Mouse (Mus musculus) MEL (cell line): ENCODE measurements around the gene Fosb. TPM values are rescaled to one million over a fixed set of nuclear protein-coding genes. Genes with fewer than 3 reads are reported as not detected.

Experiments used
- DNase-seq: peaks from one replicate; pipeline ENCODE4 v3.0.0; 2011; ENCODE audit warnings: low read depth, low spot score
- H3K27ac ChIP-seq: 2 replicates; pipeline ENCODE4 v1.5.1; 2012; ENCODE audit warnings: low read depth, mild to moderate bottlenecking, control low read depth, low read length, moderate library complexity; ENCODE audit not compliant: control insufficient read depth
- H3K27me3 ChIP-seq, 2 experiments: fragments of 150-350 bp in 1 of 2; sonication (generic) in 1 of 2; 2 replicates each; pipeline ENCODE4 v1.6.1; 2012; ENCODE audit warnings: low read length in 2 of 2, mild to moderate bottlenecking in 2 of 2, improper control_type of control experiment in 1 of 2, moderate library complexity in 1 of 2; ENCODE audit not compliant: insufficient read depth in 2 of 2, control insufficient read depth in 1 of 2
- H3K36me3 ChIP-seq, 2 experiments: 2 replicates each; pipeline ENCODE4 v1.6.1; 2012 to 2014; ENCODE audit warnings: low read length in 2 of 2, improper control_type of control experiment in 1 of 2, inconsistent platforms in 1 of 2, mild to moderate bottlenecking in 1 of 2; ENCODE audit not compliant: insufficient read depth in 2 of 2, control insufficient read depth in 1 of 2
- H3K4me1 ChIP-seq, 2 experiments: fragments of 150-350 bp in 1 of 2; sonication (generic) in 1 of 2; 2 replicates each; pipeline ENCODE4 v1.6.1; 2012; ENCODE audit warnings: low read length in 2 of 2, improper control_type of control experiment in 1 of 2, mild to moderate bottlenecking in 1 of 2; ENCODE audit not compliant: insufficient read depth in 2 of 2, control insufficient read depth in 1 of 2
- H3K4me3 ChIP-seq, 2 experiments: fragments of 150-350 bp in 1 of 2; sonication (generic) in 1 of 2; 2 replicates each; pipeline ENCODE4 v1.5.1; 2012; ENCODE audit warnings: low read depth in 2 of 2, low read length in 2 of 2, mild to moderate bottlenecking in 2 of 2, moderate library complexity in 2 of 2, control low read depth in 1 of 2, improper control_type of control experiment in 1 of 2; ENCODE audit not compliant: control insufficient read depth in 1 of 2, insufficient read depth in 1 of 2
- H3K79me2 ChIP-seq: 2 replicates; pipeline ENCODE4 v1.6.1; 2012; ENCODE audit warnings: mild to moderate bottlenecking, low read length, moderate library complexity; ENCODE audit not compliant: control insufficient read depth, poor library complexity, insufficient read depth
- H3K9ac ChIP-seq: 2 replicates; pipeline ENCODE4 v1.6.1; 2012; ENCODE audit warnings: low read depth, mild to moderate bottlenecking, control low read depth, low read length, moderate library complexity; ENCODE audit not compliant: control insufficient read depth, poor library complexity, severe bottlenecking
- H3K9me3 ChIP-seq: fragments of 150-350 bp; sonication (generic); replicated peaks from 2 replicates; pipeline ENCODE4 v1.6.1; 2012; ENCODE audit warnings: mild to moderate bottlenecking, low read length, improper control_type of control experiment, moderate library complexity; ENCODE audit not compliant: insufficient read depth
- BHLHE40 ChIP-seq: IDR thresholded peaks from 2 replicates; pipeline ENCODE4 v1.6.1; 2012; ENCODE audit warnings: low read depth, mild to moderate bottlenecking, inconsistent platforms, low read length, improper control_type of control experiment, borderline replicate concordance
- CHD1 ChIP-seq: IDR thresholded peaks from 2 replicates; pipeline ENCODE4 v1.6.1; 2012; ENCODE audit warnings: low read depth, mild to moderate bottlenecking, inconsistent platforms, low read length, improper control_type of control experiment
- CTCF ChIP-seq, 3 experiments: IDR thresholded peaks in 2 of 3; conservative IDR thresholded peaks in 1 of 3; 2 replicates each; pipeline ENCODE4 v1.5.1; 2011 to 2012; ENCODE audit warnings: low read length in 3 of 3, low read depth in 2 of 3, mild to moderate bottlenecking in 2 of 3, improper control_type of control experiment in 1 of 3, inconsistent platforms in 1 of 3, mixed read lengths in 1 of 3, moderate library complexity in 1 of 3; ENCODE audit not compliant: control insufficient read depth in 1 of 3, insufficient read depth in 1 of 3, poor library complexity in 1 of 3, severe bottlenecking in 1 of 3
- ELF1 ChIP-seq: IDR thresholded peaks from 2 replicates; pipeline ENCODE4 v1.6.1; 2014; ENCODE audit warnings: low read depth, mild to moderate bottlenecking, inconsistent platforms, low read length, improper control_type of control experiment, moderate library complexity
- EP300 ChIP-seq, 2 experiments: IDR thresholded peaks; 2 replicates each; pipeline ENCODE4 v1.6.1; 2011; ENCODE audit warnings: improper control_type of control experiment in 2 of 2, low read length in 2 of 2, low read depth in 1 of 2, mild to moderate bottlenecking in 1 of 2
- HCFC1 ChIP-seq: IDR thresholded peaks from 2 replicates; pipeline ENCODE4 v1.6.1; 2012; ENCODE audit warnings: low read depth, mild to moderate bottlenecking, inconsistent platforms, low read length, improper control_type of control experiment, moderate library complexity
- MAX ChIP-seq: IDR thresholded peaks from 2 replicates; pipeline ENCODE4 v1.6.1; 2011; ENCODE audit warnings: low read length, improper control_type of control experiment
- MAZ ChIP-seq: IDR thresholded peaks from 2 replicates; pipeline ENCODE4 v1.6.1; 2012; ENCODE audit warnings: low read depth, mild to moderate bottlenecking, inconsistent platforms, low read length, improper control_type of control experiment
- MXI1 ChIP-seq: IDR thresholded peaks from 2 replicates; pipeline ENCODE4 v1.6.1; 2011; ENCODE audit warnings: mild to moderate bottlenecking, low read depth, low read length, improper control_type of control experiment
- MYC ChIP-seq: IDR thresholded peaks from 2 replicates; pipeline ENCODE4 v1.6.1; 2011; ENCODE audit warnings: low read depth, mild to moderate bottlenecking, low read length, improper control_type of control experiment, moderate library complexity
- NELFE ChIP-seq: IDR thresholded peaks from 2 replicates; pipeline ENCODE4 v1.6.1; 2011; ENCODE audit warnings: low read depth, low read length, improper control_type of control experiment
- POLR2A ChIP-seq, 2 experiments: IDR thresholded peaks; 2 replicates each; pipeline ENCODE4 v1.6.1; 2011 to 2012; ENCODE audit warnings: low read length in 2 of 2, mild to moderate bottlenecking in 2 of 2, control low read depth in 1 of 2, improper control_type of control experiment in 1 of 2, low read depth in 1 of 2, moderate library complexity in 1 of 2; ENCODE audit not compliant: control insufficient read depth in 1 of 2, insufficient read depth in 1 of 2, poor library complexity in 1 of 2
- POLR2AphosphoS2 ChIP-seq: IDR thresholded peaks from 2 replicates; pipeline ENCODE4 v1.6.1; 2011; ENCODE audit warnings: low read length, improper control_type of control experiment
- RAD21 ChIP-seq: IDR thresholded peaks from 2 replicates; pipeline ENCODE4 v1.6.1; 2011; ENCODE audit warnings: mild to moderate bottlenecking, low read depth, low read length, improper control_type of control experiment
- SIN3A ChIP-seq: IDR thresholded peaks from 2 replicates; pipeline ENCODE4 v1.6.1; 2012; ENCODE audit warnings: low read length, improper control_type of control experiment, inconsistent platforms
- SMC3 ChIP-seq: IDR thresholded peaks from 2 replicates; pipeline ENCODE4 v1.6.1; 2011; ENCODE audit warnings: low read depth, low read length, improper control_type of control experiment
- USF1 ChIP-seq: IDR thresholded peaks from 2 replicates; pipeline ENCODE4 v1.6.1; 2014; ENCODE audit warnings: low read depth, mild to moderate bottlenecking, inconsistent platforms, low read length, improper control_type of control experiment, moderate library complexity
- USF2 ChIP-seq, 2 experiments: IDR thresholded peaks; 2 replicates each; pipeline ENCODE4 v1.6.1; 2011 to 2012; ENCODE audit warnings: improper control_type of control experiment in 2 of 2, low read length in 2 of 2, borderline replicate concordance in 1 of 2, inconsistent platforms in 1 of 2, low read depth in 1 of 2, mild to moderate bottlenecking in 1 of 2; ENCODE audit not compliant: insufficient read depth in 1 of 2
- ZC3H11A ChIP-seq: IDR thresholded peaks from 2 replicates; pipeline ENCODE4 v1.6.1; 2012; ENCODE audit warnings: low read depth, mild to moderate bottlenecking, inconsistent platforms, low read length, improper control_type of control experiment
- ZMIZ1 ChIP-seq: IDR thresholded peaks from 2 replicates; pipeline ENCODE4 v1.6.1; 2012; ENCODE audit warnings: low read depth, mild to moderate bottlenecking, inconsistent platforms, low read length, improper control_type of control experiment, moderate library complexity
- polyA plus RNA-seq, 2 experiments: library from polyadenylated mRNA; stranded (reverse) in 1 of 2; unstranded in 1 of 2; fragments of >175 nt in 1 of 2; fragments of >200 nt in 1 of 2; gene quantifications; 2 replicates each; pipeline versions ENCODE4 v1.2.1 to v1.2.4; 2012; ENCODE audit warnings: low replicate concordance in 2 of 2, low read depth in 1 of 2; ENCODE audit not compliant: insufficient read length in 2 of 2, insufficient read depth in 1 of 2, missing spikeins in 1 of 2
- total RNA-seq: library from RNA; depleted of rRNA; stranded (reverse); fragments of 300-350 nt; gene quantifications from 2 replicates; pipeline ENCODE4 v1.2.3, GENCODE M21; 2012

Fosb gene
- total and polyA plus RNA-seq, 3 experiments = 0.04 to 0.49 TPM; not detected in 1

DNA sequence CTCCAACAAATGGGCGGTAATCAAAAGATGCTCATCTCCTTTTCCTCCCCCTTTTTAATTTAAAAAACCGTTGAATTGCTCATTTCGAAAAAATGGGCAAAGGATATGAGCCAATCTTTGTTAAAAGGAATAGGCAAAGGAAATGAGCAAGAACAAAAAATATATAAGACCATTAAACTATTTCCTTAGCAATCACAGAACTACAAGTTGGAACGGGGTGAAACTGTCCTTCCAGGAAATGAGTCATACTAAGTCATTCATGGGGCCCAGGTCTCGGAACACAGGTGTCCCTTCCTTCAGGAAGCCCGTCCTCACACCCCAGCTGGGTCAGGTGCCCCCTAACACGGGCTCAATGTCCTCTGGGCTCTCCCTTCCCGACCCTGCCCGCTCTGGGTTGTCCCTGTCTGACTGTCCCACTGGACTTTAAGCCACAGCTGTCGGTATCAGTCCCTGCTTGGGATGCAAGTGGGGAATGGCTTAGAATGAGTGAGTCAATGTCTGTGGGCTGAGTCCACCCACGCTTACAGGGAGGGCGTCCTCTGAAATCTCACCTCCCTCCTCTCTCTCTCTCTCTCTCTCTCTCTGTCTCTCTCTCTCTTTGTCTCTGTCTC, 34.5 kb upstream of the Fosb start, which contains the start of gene Ercc1:
TSS of gene Ercc1 (plus strand) at position 542 of the 611 bp plus-strand sequence.
- H3K4me1 ChIP-seq = peaks cover 2 to 18% of the 10 kb centered on the region in 2 experiments; a peak in 3 of 4 replicates
- H3K79me2 ChIP-seq = no peaks in the 10 kb centered on the region
- H3K9me3 ChIP-seq = no peaks in the 10 kb centered on the region
- peaks cover 0 to 6% of the 10 kb centered on the region in 2 experiments; a peak in 2 of 4 replicates for H3K27me3 ChIP-seq
- DNase-seq = no peak
- H3K4me3 ChIP-seq = peak within 1 kb of the TSS; percentile 66 to 70
- peaks cover 0 to 5% of the 10 kb centered on the region in 2 experiments; a peak in 2 of 4 replicates for H3K36me3 ChIP-seq
- peak within 1 kb of the TSS; percentile 70 for H3K9ac ChIP-seq
- H3K27ac ChIP-seq = peak within 1 kb of the TSS; percentile 43
- TF ChIP-seq USF1 = 0 out of 2 replicates have a peak, but pooled peaks have one; percentile 4
- 0 out of 2 replicates have a peak, but pooled peaks have one; percentile 17 for TF ChIP-seq ZMIZ1
- no peak for TF ChIP-seq CHD1
- TF ChIP-seq EP300 (IDR thresholded peaks at IDR 0.05; ENCODE audit: low read depth in 1 of 2, low read length in 2 of 2) = no peak
- 0 out of 2 replicates have a peak, but pooled peaks have one; percentile 0 for TF ChIP-seq MAX
- no peak for TF ChIP-seq MYC
- TF ChIP-seq POLR2A (IDR thresholded peaks at IDR 0.05; ENCODE audit: control insufficient read depth in 1 of 2, insufficient read depth in 1 of 2, low read depth in 1 of 2, low read length in 2 of 2, poor library complexity in 1 of 2) = no peak
- no peak for TF ChIP-seq NELFE
- no peak for TF ChIP-seq HCFC1
- TF ChIP-seq ELF1 = no peak
- TF ChIP-seq POLR2AphosphoS2 = no peak

DNA sequence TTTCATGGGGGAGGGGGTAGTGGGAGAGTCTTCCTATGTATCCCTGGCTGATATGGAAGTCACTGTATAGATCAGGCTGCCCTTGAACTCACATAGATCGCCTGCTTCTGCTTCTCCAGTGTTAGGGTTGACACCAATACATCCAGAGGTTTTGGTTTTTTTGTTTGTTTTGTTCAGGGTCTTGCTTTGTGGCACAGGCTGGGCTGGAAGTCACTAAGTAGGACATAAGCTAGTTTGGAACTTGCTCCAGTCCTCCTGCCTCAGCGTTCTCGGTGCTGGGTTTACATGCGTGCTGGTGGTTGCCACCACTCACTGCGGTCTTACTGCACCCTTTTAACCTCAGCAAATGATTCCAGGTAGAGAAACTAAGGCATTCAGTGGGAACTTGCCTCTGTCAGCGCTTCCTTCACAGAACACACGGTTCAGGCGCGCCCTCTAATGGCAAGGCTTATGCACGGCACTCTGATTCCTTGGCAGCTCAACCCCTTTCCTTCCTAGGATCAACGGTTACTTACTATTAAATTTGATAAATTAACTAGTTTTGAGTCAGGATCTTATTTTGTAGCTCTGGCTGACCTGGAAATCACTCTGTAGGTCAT, 33.5 kb upstream of the Fosb start:
- Histone ChIP-seq H3K27ac (no peak overlapping the region), H3K36me3 (peaks cover 0 to 5% of the 10 kb centered on the region in 2 experiments; a peak in 2 of 4 replicates), H3K4me1 (peaks cover 2 to 18% of the 10 kb centered on the region in 2 experiments; a peak in 3 of 4 replicates), H3K4me3 (peak overlapping the region; percentile 1 to 30; a peak in 2 of 4 replicates), H3K9me3 (no peaks in the 10 kb centered on the region), H3K79me2 (no peaks in the 10 kb centered on the region), H3K27me3 (peaks cover 0 to 6% of the 10 kb centered on the region in 2 experiments; a peak in 2 of 4 replicates), H3K9ac (peak overlapping the region; percentile 47)
- TF ChIP-seq SMC3 (peak; percentile 84), MAZ (no peak), USF2 (IDR thresholded peaks at IDR 0.05; ENCODE audit: borderline replicate concordance in 1 of 2, insufficient read depth in 1 of 2, low read depth in 1 of 2, low read length in 2 of 2) (no peak), MXI1 (peak; percentile 31; the same call in 1 of the 2 replicates), RAD21 (peak; percentile 93), SIN3A (peak; percentile 73; the same call in 1 of the 2 replicates), ZC3H11A (peak; percentile 81), MYC (no peak), CTCF (IDR thresholded peaks at IDR 0.05 in 2 of 3, conservative IDR thresholded peaks at IDR 0.05 in 1 of 3; ENCODE audit: control insufficient read depth in 1 of 3, insufficient read depth in 1 of 3, low read depth in 2 of 3, low read length in 3 of 3, poor library complexity in 1 of 3, severe bottlenecking in 1 of 3) (peak; percentile 90 to 98 (median 97)), POLR2AphosphoS2 (no peak), MAX (peak; percentile 7; the same call in 1 of the 2 replicates), BHLHE40 (no peak)
- peak; percentile 92 for DNase-seq
